Mouse (Mus musculus): ENCODE results near the gene Gtf2f2. TPM values are rescaled to one million over a fixed set of nuclear protein-coding genes. Genes with fewer than 3 reads are reported as not detected.

Gtf2f2 gene
- total and polyA plus RNA-seq, 3 experiments: 44.8 to 118 (median 90.6) TPM

GRCm38 (mm10) chr14:75849842-75850568 lies 160.7 kb downstream of the Gtf2f2 start:
- no peaks in the 10 kb centered on the region for H3K27me3 ChIP-seq (replicated peaks)
- no peak overlapping the region for H3K9ac ChIP-seq (ENCODE audit: insufficient read depth, low read depth)
- H3K4me3 ChIP-seq (replicated peaks in 1 of 3; ENCODE audit: low read depth in 2 of 3, low read length in 2 of 3, poor library complexity in 1 of 3): no peak overlapping the region
- peak; percentile 9 for DNase-seq (ENCODE audit: extremely low read depth)
- H3K9me3 ChIP-seq (replicated peaks; ENCODE audit: low read length): no peaks in the 10 kb centered on the region
- H3K4me2 ChIP-seq (ENCODE audit: insufficient read depth, low read depth, poor library complexity, severe bottlenecking): no peak overlapping the region
- peaks cover 13% of the 10 kb centered on the region for H3K79me2 ChIP-seq (replicated peaks; ENCODE audit: control insufficient read depth, extremely low read depth, insufficient read depth, poor library complexity, severe bottlenecking)
- H3K4me1 ChIP-seq (ENCODE audit: control insufficient read depth in 1 of 2, insufficient read depth in 2 of 2): peaks cover 0 to 23% of the 10 kb centered on the region in 2 experiments; a peak in 2 of 4 replicates
- in situ Hi-C loops (cut with MboI; ENCODE audit: low pct_ligation_motif_present, low pct_unique_long_range_greater_than_20kb, low sequenced_read_pairs): no loop called here
- TF ChIP-seq POLR2A (IDR thresholded peaks at IDR 0.05; ENCODE audit: low read depth, low read length) (peak; percentile 33; the same call in 1 of the 2 replicates), USF1 (IDR thresholded peaks at IDR 0.05; ENCODE audit: low read depth, low read length) (no peak)
- no peak overlapping the region for H3K27ac ChIP-seq (ENCODE audit: insufficient read depth, low read depth)
- H3K36me3 ChIP-seq (replicated peaks in 1 of 2; ENCODE audit: control insufficient read depth in 1 of 2, insufficient read depth in 1 of 2, low read length in 1 of 2): peaks cover 35 to 57% of the 10 kb centered on the region in 2 experiments
- dilution Hi-C loops (cut with MboI; ENCODE audit: extremely low pct_ligation_motif_present, extremely low pct_unique_long_range_greater_than_20kb, low sequenced_read_pairs): no loop called here

GRCm38 (mm10) chr14:75849236-75849635 lies 161.4 kb downstream of the Gtf2f2 start:
- Histone ChIP-seq H3K4me3 (replicated peaks in 1 of 3; ENCODE audit: low read depth in 2 of 3, low read length in 2 of 3, poor library complexity in 1 of 3) (no peak overlapping the region), H3K9me3 (replicated peaks; ENCODE audit: low read length) (no peaks in the 10 kb centered on the region), H3K9ac (ENCODE audit: insufficient read depth, low read depth) (no peak overlapping the region), H3K27me3 (replicated peaks) (no peaks in the 10 kb centered on the region), H3K27ac (ENCODE audit: insufficient read depth, low read depth) (no peak overlapping the region), H3K36me3 (replicated peaks in 1 of 2; ENCODE audit: control insufficient read depth in 1 of 2, insufficient read depth in 1 of 2, low read length in 1 of 2) (peaks cover 35 to 56% of the 10 kb centered on the region in 2 experiments), H3K4me1 (ENCODE audit: control insufficient read depth in 1 of 2, insufficient read depth in 2 of 2) (peaks cover 0 to 23% of the 10 kb centered on the region in 2 experiments; a peak in 2 of 4 replicates), H3K79me2 (replicated peaks; ENCODE audit: control insufficient read depth, extremely low read depth, insufficient read depth, poor library complexity, severe bottlenecking) (peaks cover 13% of the 10 kb centered on the region), H3K4me2 (ENCODE audit: insufficient read depth, low read depth, poor library complexity, severe bottlenecking) (no peak overlapping the region)
- TF ChIP-seq SMC3 (IDR thresholded peaks at IDR 0.05; ENCODE audit: low read depth, low read length) (no peak), POLR2AphosphoS2 (IDR thresholded peaks at IDR 0.05; ENCODE audit: low read depth, low read length) (peak; percentile 73)
- dilution Hi-C loops (cut with MboI; ENCODE audit: extremely low pct_ligation_motif_present, extremely low pct_unique_long_range_greater_than_20kb, low sequenced_read_pairs): no loop called here
- in situ Hi-C loops (cut with MboI; ENCODE audit: low pct_ligation_motif_present, low pct_unique_long_range_greater_than_20kb, low sequenced_read_pairs): no loop called here
- no peak for DNase-seq (ENCODE audit: extremely low read depth)

- H3K79me2 ChIP-seq (replicated peaks; ENCODE audit: control insufficient read depth, extremely low read depth, insufficient read depth, poor library complexity, severe bottlenecking): peaks cover 13% of the 10 kb centered on the region
- peaks cover 0 to 23% of the 10 kb centered on the region in 2 experiments; a peak in 2 of 4 replicates for H3K4me1 ChIP-seq (ENCODE audit: control insufficient read depth in 1 of 2, insufficient read depth in 2 of 2)
- TF ChIP-seq ZNF384 (IDR thresholded peaks at IDR 0.05; ENCODE audit: low read depth, low read length) (no peak), IRF4 (IDR thresholded peaks at IDR 0.05; ENCODE audit: low read depth, low read length) (no peak), HCFC1 (IDR thresholded peaks at IDR 0.05; ENCODE audit: low read depth, low read length) (no peak), CHD2 (IDR thresholded peaks at IDR 0.05; ENCODE audit: low read length) (no peak), PAX5 (IDR thresholded peaks at IDR 0.05; ENCODE audit: low read length) (no peak), USF1 (IDR thresholded peaks at IDR 0.05; ENCODE audit: low read depth, low read length) (no peak), BHLHE40 (IDR thresholded peaks at IDR 0.05; ENCODE audit: low read depth, low read length) (no peak), NELFE (IDR thresholded peaks at IDR 0.05; ENCODE audit: low read depth, low read length) (no peak), JUND (conservative IDR thresholded peaks at IDR 0.05; ENCODE audit: low read depth, low read length) (no peak), KAT2A (IDR thresholded peaks at IDR 0.05; ENCODE audit: insufficient replicate concordance, low read length) (no peak), RAD21 (IDR thresholded peaks at IDR 0.05; ENCODE audit: low read depth, low read length) (no peak), GABPA (IDR thresholded peaks at IDR 0.05; ENCODE audit: insufficient replicate concordance, low read depth, low read length) (no peak), CTCF (conservative IDR thresholded peaks at IDR 0.05 in 1 of 2, IDR thresholded peaks at IDR 0.05 in 1 of 2; ENCODE audit: low read depth in 2 of 2, low read length in 2 of 2) (no peak), RCOR1 (conservative IDR thresholded peaks at IDR 0.05; ENCODE audit: low read depth, low read length) (no peak), EP300 (IDR thresholded peaks at IDR 0.05; ENCODE audit: low read length) (no peak), MAX (IDR thresholded peaks at IDR 0.05; ENCODE audit: low read length) (no peak), MXI1 (IDR thresholded peaks at IDR 0.05; ENCODE audit: low read depth, low read length) (no peak)
- H3K36me3 ChIP-seq (replicated peaks in 1 of 2; ENCODE audit: control insufficient read depth in 1 of 2, insufficient read depth in 1 of 2, low read length in 1 of 2): peaks cover 35 to 56% of the 10 kb centered on the region in 2 experiments
- no peak overlapping the region for H3K4me2 ChIP-seq (ENCODE audit: insufficient read depth, low read depth, poor library complexity, severe bottlenecking)
- H3K9me3 ChIP-seq (replicated peaks; ENCODE audit: low read length): no peaks in the 10 kb centered on the region
- H3K9ac ChIP-seq (ENCODE audit: insufficient read depth, low read depth): no peak overlapping the region
- no peak overlapping the region for H3K4me3 ChIP-seq (replicated peaks in 1 of 3; ENCODE audit: low read depth in 2 of 3, low read length in 2 of 3, poor library complexity in 1 of 3)
- H3K27me3 ChIP-seq (replicated peaks): no peaks in the 10 kb centered on the region
- in situ Hi-C loops (cut with MboI; ENCODE audit: low pct_ligation_motif_present, low pct_unique_long_range_greater_than_20kb, low sequenced_read_pairs) (no loop called here), dilution Hi-C loops (cut with MboI; ENCODE audit: extremely low pct_ligation_motif_present, extremely low pct_unique_long_range_greater_than_20kb, low sequenced_read_pairs) (no loop called here)
- no peak for DNase-seq (ENCODE audit: extremely low read depth)
- no peak overlapping the region for H3K27ac ChIP-seq (ENCODE audit: insufficient read depth, low read depth)
Measured at GRCm38 (mm10) chr14:75848482-75848881, 162.2 kb downstream of the Gtf2f2 start.
